Mouse (Mus musculus) embryonic facial prominence, embryonic 14.5 days (tissue): ENCODE data around the gene Bmpr2. TPM values are rescaled to one million over a fixed set of nuclear protein-coding genes. Genes with fewer than 3 reads are reported as not detected.
"Not testable (repeated sequence)": the region's sequence is repeated elsewhere in the genome, so short reads cannot be mapped to it uniquely, and the experiment has no call there.

Source experiments
- ATAC-seq: fragments of 200-750 bp; cut with Nextera tagmentation; 2 replicates; pipeline ENCODE4 v1.8.0; 2017; ENCODE audit warnings: low read depth, moderate number of reproducible peaks, moderate TSS enrichment
- DNase-seq: peaks from one replicate; pipeline ENCODE4 v3.0.0-alpha.2; 2015; ENCODE audit warnings: low spot score
- H3K27ac ChIP-seq: fragments of 300-500 bp; sonication (generic); replicated peaks from 2 replicates; pipeline ENCODE4 v1.5.1; 2014; ENCODE audit warnings: low read depth, mild to moderate bottlenecking, low read length, moderate library complexity
- H3K27me3 ChIP-seq: fragments of 300-500 bp; sonication (generic); replicated peaks from 2 replicates; pipeline ENCODE4 v1.6.1; 2014; ENCODE audit warnings: low read length; ENCODE audit not compliant: control insufficient read depth, insufficient read depth
- H3K36me3 ChIP-seq: fragments of 300-500 bp; sonication (generic); 2 replicates; pipeline ENCODE4 v1.6.1; 2014; ENCODE audit warnings: low read length, mixed read lengths; ENCODE audit not compliant: control insufficient read depth, insufficient read depth
- H3K4me1 ChIP-seq: fragments of 300-500 bp; sonication (generic); 2 replicates; pipeline ENCODE4 v1.6.1; 2014; ENCODE audit warnings: antibody characterized with exemption, low read length; ENCODE audit not compliant: control insufficient read depth, insufficient read depth
- H3K4me2 ChIP-seq: fragments of 300-500 bp; sonication (generic); 2 replicates; pipeline ENCODE4 v1.6.1; 2014; ENCODE audit warnings: low read depth, mild to moderate bottlenecking, low read length, moderate library complexity, mixed read lengths
- H3K4me3 ChIP-seq: fragments of 300-500 bp; sonication (generic); 2 replicates; pipeline ENCODE4 v1.5.1; 2014; ENCODE audit warnings: low read depth, mild to moderate bottlenecking, low read length
- H3K9ac ChIP-seq: fragments of 300-500 bp; sonication (generic); 2 replicates; pipeline ENCODE4 v1.6.1; 2014; ENCODE audit warnings: low read depth, mild to moderate bottlenecking, low read length, moderate library complexity, mixed read lengths
- H3K9me3 ChIP-seq: fragments of 300-500 bp; sonication (generic); 2 replicates; pipeline ENCODE4 v1.6.1; 2016; ENCODE audit warnings: low read length; ENCODE audit not compliant: control insufficient read depth
- WGBS: fragments of 180-500 bp; shearing (Covaris S2); extraction: QIAGEN DNeasy Blood & Tissue Kit; methylation state at CpG from one replicate; pipeline ENCODE4 v1.1.7; 2014; 5-methylcytosine and 5-hydroxymethylcytosine counted together
- polyA plus RNA-seq: library from polyadenylated mRNA; unstranded; fragments of >200 nt; fragmentation: Nextera tagmentation; extraction: Ambion mirVana; gene quantifications from 2 replicates; pipeline ENCODE4 v1.2.1, GENCODE M21; 2014

The Bmpr2 gene
- polyA plus RNA-seq, 1 experiment from 2014 or later = 15.4 TPM

GRCm38 (mm10) chr1:59749047-59749446 lies 14.2 kb upstream of the Bmpr2 start:
- ATAC-seq = no peak
- WGBS = 61% methylated on average over 2 of the region's 2 CpGs
- Histone ChIP-seq H3K4me3 (no peak overlapping the region), H3K27me3 (no peaks in the 10 kb centered on the region), H3K9me3 (no peaks in the 10 kb centered on the region), H3K27ac (no peak overlapping the region), H3K4me1 (no peaks in the 10 kb centered on the region), H3K9ac (no peak overlapping the region), H3K36me3 (no peaks in the 10 kb centered on the region), H3K4me2 (no peak overlapping the region)
- no peak for DNase-seq

- H3K4me1 ChIP-seq, H3K27me3 ChIP-seq, H3K36me3 ChIP-seq, H3K9ac ChIP-seq, H3K4me3 ChIP-seq, H3K27ac ChIP-seq, H3K4me2 ChIP-seq, DNase-seq, H3K9me3 ChIP-seq, ATAC-seq: not testable (repeated sequence)
- WGBS = 72% methylated on average over 5 of the region's 5 CpGs
These were observed 13.5 kb upstream of the Bmpr2 start for GRCm38 (mm10) chr1:59749724-59750123.

- Histone ChIP-seq H3K4me2 (no peak overlapping the region), H3K36me3 (no peaks in the 10 kb centered on the region), H3K27ac (no peak overlapping the region), H3K9ac (no peak overlapping the region), H3K27me3 (no peaks in the 10 kb centered on the region), H3K9me3 (no peaks in the 10 kb centered on the region), H3K4me1 (no peaks in the 10 kb centered on the region), H3K4me3 (no peak overlapping the region)
- no peak for DNase-seq
- 71% methylated on average over 1 of the region's 1 CpGs for WGBS
- no peak for ATAC-seq
These were observed 7.9 kb upstream of the Bmpr2 start for GRCm38 (mm10) chr1:59755298-59755697.

DNA sequence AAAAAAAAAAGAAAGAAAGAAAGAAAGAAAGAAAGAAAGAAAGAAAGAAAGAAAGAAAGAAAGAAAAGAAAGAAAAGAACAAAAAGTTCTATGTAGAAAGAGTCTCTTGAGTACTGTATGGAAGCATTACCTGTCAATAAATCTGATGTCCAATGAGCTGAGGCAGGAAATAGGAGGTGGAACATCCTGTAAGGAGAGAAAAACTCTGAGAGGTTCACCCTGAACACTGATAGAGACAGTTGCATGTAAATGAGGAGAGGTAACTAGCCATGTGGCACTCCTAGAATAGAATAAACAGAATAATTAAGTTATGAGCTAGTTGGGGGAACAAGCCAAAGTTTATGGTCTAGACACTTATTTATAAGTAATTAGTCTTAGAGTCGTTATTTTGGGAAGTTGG lies 4.9 kb upstream of the Bmpr2 start:
- WGBS = 80% methylated on average over 1 of the region's 1 CpGs
- Histone ChIP-seq H3K9ac (no peak overlapping the region), H3K27me3 (no peaks in the 10 kb centered on the region), H3K27ac (no peak overlapping the region), H3K4me2 (no peak overlapping the region), H3K36me3 (no peaks in the 10 kb centered on the region), H3K4me1 (no peaks in the 10 kb centered on the region; the same call in 1 of the 2 replicates), H3K4me3 (no peak overlapping the region), H3K9me3 (no peaks in the 10 kb centered on the region)
- DNase-seq = no peak
- ATAC-seq = no peak

DNA sequence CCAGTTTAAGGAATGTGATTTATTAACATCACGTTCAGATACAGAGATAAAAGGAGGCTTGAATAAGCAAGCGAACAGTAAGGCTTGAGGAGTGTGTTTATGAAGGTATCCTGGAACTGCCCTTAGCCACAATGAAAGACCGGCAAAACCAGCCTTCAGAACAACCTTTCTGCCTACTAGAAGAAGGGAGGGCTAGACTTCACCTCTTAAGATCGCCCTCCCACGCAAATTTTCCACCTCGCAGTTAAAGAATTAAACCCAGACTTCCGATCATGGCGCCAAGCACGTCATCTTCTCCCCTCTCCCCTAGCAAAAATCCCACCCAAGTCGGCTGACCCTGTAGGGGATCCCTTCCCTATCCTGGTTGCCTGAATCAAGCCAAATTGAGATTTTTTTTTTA lies 992 bp upstream of the Bmpr2 start:
- DNase-seq (peak; percentile 83), ATAC-seq (no peak; the same call in 1 of the 2 replicates)
- peak overlapping the region; percentile 92 for H3K4me3 ChIP-seq
- peak overlapping the region; percentile 83 for H3K4me2 ChIP-seq
- H3K9me3 ChIP-seq = no peaks in the 10 kb centered on the region
- under 1% methylated on average over 10 of the region's 10 CpGs for WGBS
- peak overlapping the region; percentile 99 for H3K27ac ChIP-seq
- H3K4me1 ChIP-seq = peaks cover 10% of the 10 kb centered on the region
- H3K36me3 ChIP-seq = no peaks in the 10 kb centered on the region
- H3K27me3 ChIP-seq = no peaks in the 10 kb centered on the region
- H3K9ac ChIP-seq = peak overlapping the region; percentile 96

GRCm38 (mm10) chr1:59762651-59763163 lies 493 bp upstream of the Bmpr2 start:
- Histone ChIP-seq H3K4me2 (peak overlapping the region; percentile 83), H3K36me3 (no peaks in the 10 kb centered on the region), H3K27me3 (no peaks in the 10 kb centered on the region), H3K9me3 (no peaks in the 10 kb centered on the region), H3K27ac (peak overlapping the region; percentile 99), H3K9ac (peak overlapping the region; percentile 96), H3K4me1 (peaks cover 10% of the 10 kb centered on the region), H3K4me3 (peak overlapping the region; percentile 92)
- 1% methylated on average over 37 of the region's 44 CpGs for WGBS
- ATAC-seq (peak; percentile 53), DNase-seq (peak; percentile 85)

GRCm38 (mm10) chr1:59763781-59764251 lies 616 bp downstream of the Bmpr2 start:
- WGBS = under 1% methylated on average over 21 of the region's 55 CpGs
- Histone ChIP-seq H3K9me3 (no peaks in the 10 kb centered on the region), H3K4me1 (peaks cover 14% of the 10 kb centered on the region), H3K4me2 (peak overlapping the region; percentile 83), H3K27ac (peak overlapping the region; percentile 99), H3K36me3 (no peaks in the 10 kb centered on the region), H3K4me3 (peak overlapping the region; percentile 92), H3K27me3 (no peaks in the 10 kb centered on the region), H3K9ac (peak overlapping the region; percentile 96)
- DNase-seq (peak; percentile 70), ATAC-seq (peak; percentile 62)

GRCm38 (mm10) chr1:59764407-59764971 lies 1.3 kb downstream of the Bmpr2 start:
- H3K9me3 ChIP-seq = no peaks in the 10 kb centered on the region
- no peaks in the 10 kb centered on the region for H3K27me3 ChIP-seq
- H3K4me1 ChIP-seq = peaks cover 14% of the 10 kb centered on the region
- under 1% methylated on average over 27 of the region's 27 CpGs for WGBS
- H3K4me2 ChIP-seq = peak overlapping the region; percentile 83
- H3K36me3 ChIP-seq = 0 out of 2 replicates have a peak, but pooled peaks cover 5% of the 10 kb centered on the region
- no peak for ATAC-seq
- H3K4me3 ChIP-seq = peak overlapping the region; percentile 92
- peak; percentile 59 for DNase-seq
- peak overlapping the region; percentile 96 for H3K9ac ChIP-seq
- H3K27ac ChIP-seq = peak overlapping the region; percentile 99

DNA sequence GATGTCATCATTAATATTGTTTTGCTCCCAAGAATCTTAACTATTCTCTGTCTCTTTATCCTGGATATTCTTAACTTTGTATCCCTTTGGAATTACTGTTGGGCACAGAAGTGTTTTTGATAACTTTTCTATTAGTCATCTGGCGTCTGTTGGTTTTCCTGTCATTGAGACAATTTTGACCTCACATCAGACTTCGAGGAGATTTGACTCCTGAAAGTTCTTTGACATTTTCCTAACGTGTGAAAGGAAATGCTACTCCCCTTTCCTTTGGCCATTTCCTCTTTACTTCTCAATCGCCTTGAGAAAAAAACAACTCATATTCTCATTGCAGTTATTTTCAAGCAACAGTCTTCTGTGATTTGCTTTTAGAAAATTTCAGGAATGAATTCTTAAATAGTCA lies 2.1 kb downstream of the Bmpr2 start:
- WGBS = 2% methylated on average over 4 of the region's 4 CpGs
- peak overlapping the region; percentile 96 for H3K9ac ChIP-seq
- H3K4me2 ChIP-seq = peak overlapping the region; percentile 83
- DNase-seq (no peak), ATAC-seq (no peak)
- H3K36me3 ChIP-seq = 0 out of 2 replicates have a peak, but pooled peaks cover 5% of the 10 kb centered on the region
- peaks cover 14% of the 10 kb centered on the region for H3K4me1 ChIP-seq
- H3K27me3 ChIP-seq = no peaks in the 10 kb centered on the region
- H3K9me3 ChIP-seq = no peaks in the 10 kb centered on the region
- peak overlapping the region; percentile 92 for H3K4me3 ChIP-seq
- H3K27ac ChIP-seq = no peak overlapping the region
